Mouse (Mus musculus) midbrain, embryonic 11.5 days (tissue): ENCODE measurements at regions not wholly inside any gene's neighbourhood (a gene's known extent, or its start where the extent isn't known, plus 50 kb on each side); places are given as distances from the start of the nearest gene placed in this dataset. TPM values are rescaled to one million over a fixed set of nuclear protein-coding genes. Genes with fewer than 3 reads are reported as not detected.
"Not testable (repeated sequence)": the region's sequence is repeated elsewhere in the genome, so short reads cannot be mapped to it uniquely, and the experiment has no call there.

ENCODE experiments used
- ATAC-seq: fragments of 200-750 bp; cut with Nextera tagmentation; 2 replicates; pipeline ENCODE4 v1.8.0; 2017; ENCODE audit warnings: moderate TSS enrichment, moderate library complexity; ENCODE audit not compliant: low FRiP score
- DNase-seq: peaks from one replicate; pipeline ENCODE4 v3.0.0; 2015; ENCODE audit warnings: low spot score; ENCODE audit errors: missing footprints
- H3K27ac ChIP-seq: fragments of 300-500 bp; sonication (generic); 2 replicates; pipeline ENCODE4 v1.5.1; 2014; ENCODE audit warnings: low read depth, low read length
- H3K27me3 ChIP-seq: fragments of 300-500 bp; sonication (generic); 2 replicates; pipeline ENCODE4 v1.6.1; 2014; ENCODE audit warnings: mild to moderate bottlenecking, low read length, moderate library complexity, mixed read lengths; ENCODE audit not compliant: control insufficient read depth, insufficient read depth
- H3K36me3 ChIP-seq: fragments of 300-500 bp; sonication (generic); 2 replicates; pipeline ENCODE4 v1.6.1; 2014; ENCODE audit warnings: mild to moderate bottlenecking, low read length, moderate library complexity, mixed read lengths; ENCODE audit not compliant: control insufficient read depth, insufficient read depth
- H3K4me1 ChIP-seq: fragments of 300-500 bp; sonication (generic); 2 replicates; pipeline ENCODE4 v1.6.1; 2014; ENCODE audit warnings: low read length; ENCODE audit not compliant: control insufficient read depth, insufficient read depth
- H3K4me2 ChIP-seq: fragments of 300-500 bp; sonication (generic); 2 replicates; pipeline ENCODE4 v1.6.1; 2014; ENCODE audit warnings: mild to moderate bottlenecking, moderate library complexity
- H3K4me3 ChIP-seq: fragments of 300-500 bp; sonication (generic); 2 replicates; pipeline ENCODE4 v1.5.1; 2014; ENCODE audit warnings: low read depth, low read length
- H3K9ac ChIP-seq: fragments of 300-500 bp; sonication (generic); 2 replicates; pipeline ENCODE4 v1.6.1; 2014; ENCODE audit warnings: low read length
- H3K9me3 ChIP-seq: fragments of 300-500 bp; sonication (generic); 2 replicates; pipeline ENCODE4 v1.6.1; 2016; ENCODE audit warnings: low read length; ENCODE audit not compliant: control insufficient read depth
- WGBS: fragments of 180-500 bp; shearing (Covaris S2); extraction: QIAGEN DNeasy Blood & Tissue Kit; methylation state at CpG from one replicate; pipeline ENCODE4 v1.1.7; 2014; 5-methylcytosine and 5-hydroxymethylcytosine counted together
- microRNA-seq: library from miRNA; unstranded; fragments of <30 nt; microRNA quantifications from one replicate; pipeline ENCODE4, GENCODE M21; 2017

DNA sequence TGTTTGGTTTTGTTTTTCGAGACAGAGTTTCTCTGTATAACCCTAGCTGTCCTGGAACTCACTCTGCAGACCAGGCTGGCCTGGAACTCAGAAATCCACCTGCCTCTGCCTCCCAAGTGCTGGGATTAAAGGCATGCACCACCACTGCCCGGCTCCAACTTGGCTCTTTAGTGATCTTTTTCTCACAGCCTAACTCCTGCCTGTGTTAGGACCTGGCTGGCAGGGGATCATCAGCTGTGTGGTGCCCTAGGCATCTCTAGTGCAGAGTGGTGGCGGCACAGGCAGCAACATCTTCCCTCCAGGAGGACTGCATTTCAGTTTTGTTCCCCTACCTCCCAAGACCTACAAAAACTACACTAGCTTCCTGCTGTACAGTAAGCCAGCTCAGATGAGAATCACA, 54.4 kb upstream of the Spon1 start:
- not testable (repeated sequence) for H3K4me2 ChIP-seq, H3K9ac ChIP-seq, H3K27me3 ChIP-seq, H3K9me3 ChIP-seq, ATAC-seq, H3K36me3 ChIP-seq, H3K4me1 ChIP-seq, H3K4me3 ChIP-seq, DNase-seq, H3K27ac ChIP-seq
- 87% methylated on average over 3 of the region's 3 CpGs for WGBS

Small RNAs in the stretch of these regions (microRNA-seq; reads per million reads assigned to microRNA genes)
- not detected for gene Gm23700
